Mouse (Mus musculus): ENCODE data around the gene Maml3. TPM values are rescaled to one million over a fixed set of nuclear protein-coding genes. Genes with fewer than 3 reads are reported as not detected.

Gene Maml3
- polyA plus RNA-seq, 1 experiment from 2014 or later = 3.6 TPM

- no peak overlapping the region for H3K4me2 ChIP-seq (ENCODE audit: low read depth, low read length)
- no peaks in the 10 kb centered on the region for H3K9me3 ChIP-seq (ENCODE audit: control insufficient read depth, low read length)
- no peaks in the 10 kb centered on the region for H3K4me1 ChIP-seq (ENCODE audit: control insufficient read depth, insufficient read depth, low read length)
- H3K27ac ChIP-seq (ENCODE audit: low read length) = no peak overlapping the region
- no peak overlapping the region for H3K4me3 ChIP-seq (ENCODE audit: low read length)
- ATAC-seq = no peak
- H3K9ac ChIP-seq (ENCODE audit: low read depth, low read length) = no peak overlapping the region
- 90% methylated on average over 10 of the region's 10 CpGs for WGBS
- no peaks in the 10 kb centered on the region for H3K36me3 ChIP-seq (ENCODE audit: control insufficient read depth, insufficient read depth, low read length)
- H3K27me3 ChIP-seq (replicated peaks; ENCODE audit: control insufficient read depth, insufficient read depth, low read length) = no peaks in the 10 kb centered on the region
Measured at GRCm38 (mm10) chr3:51762900-51763299, 342.0 kb downstream of the Maml3 start.

DNA sequence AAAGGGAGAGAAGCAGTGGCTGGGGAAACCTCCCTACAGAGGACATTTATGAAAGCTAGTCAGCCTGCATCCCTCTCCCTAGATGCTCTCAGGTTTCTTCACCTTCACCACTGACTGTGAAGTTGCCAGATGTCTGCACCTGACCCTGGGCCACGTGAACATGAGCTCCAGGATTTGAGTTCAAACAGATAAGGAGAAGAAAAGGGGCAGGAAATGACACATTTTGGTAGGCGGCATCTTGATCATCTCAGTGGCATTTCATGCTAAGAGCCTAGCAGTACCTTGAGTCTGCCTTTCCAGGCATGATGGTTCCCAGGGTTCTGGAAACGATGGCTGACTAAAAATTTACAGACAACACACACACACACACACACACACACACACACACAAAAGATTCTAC is 345.3 kb downstream of the Maml3 start:
- H3K9me3 ChIP-seq (ENCODE audit: control insufficient read depth, low read length) = no peaks in the 10 kb centered on the region
- H3K4me1 ChIP-seq (ENCODE audit: control insufficient read depth, insufficient read depth, low read length) = 0 out of 2 replicates have a peak, but pooled peaks cover 3% of the 10 kb centered on the region
- no peaks in the 10 kb centered on the region for H3K27me3 ChIP-seq (replicated peaks; ENCODE audit: control insufficient read depth, insufficient read depth, low read length)
- no peaks in the 10 kb centered on the region for H3K36me3 ChIP-seq (ENCODE audit: control insufficient read depth, insufficient read depth, low read length)
- H3K4me3 ChIP-seq (ENCODE audit: low read length) = no peak overlapping the region
- no peak overlapping the region for H3K4me2 ChIP-seq (ENCODE audit: low read depth, low read length)
- H3K27ac ChIP-seq (ENCODE audit: low read length) = no peak overlapping the region
- no peak for ATAC-seq
- 70% methylated on average over 3 of the region's 3 CpGs for WGBS
- H3K9ac ChIP-seq (ENCODE audit: low read depth, low read length) = no peak overlapping the region

DNA sequence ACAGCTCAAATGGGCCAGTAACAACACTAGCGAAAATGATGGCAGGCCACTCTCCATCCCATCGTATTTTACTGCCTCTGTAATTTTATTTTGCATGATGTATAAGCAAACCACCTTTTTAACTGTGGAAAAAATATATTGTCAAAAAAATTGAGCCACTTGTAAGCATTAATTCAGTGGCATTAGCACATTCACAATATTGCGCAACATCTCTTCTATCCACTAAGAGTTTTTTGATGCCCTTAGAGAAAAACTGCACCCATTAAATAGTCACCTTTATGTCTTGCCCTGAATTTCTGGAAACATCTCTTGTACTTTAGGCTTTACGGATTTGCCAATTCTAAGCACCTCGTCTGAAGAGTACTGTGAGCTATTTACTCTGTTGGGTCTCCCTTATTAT is 347.8 kb downstream of the Maml3 start:
- Histone ChIP-seq H3K9ac (ENCODE audit: low read depth, low read length) (no peak overlapping the region), H3K27ac (ENCODE audit: low read length) (no peak overlapping the region), H3K4me2 (ENCODE audit: low read depth, low read length) (no peak overlapping the region), H3K4me1 (ENCODE audit: control insufficient read depth, insufficient read depth, low read length) (0 out of 2 replicates have a peak, but pooled peaks cover 3% of the 10 kb centered on the region), H3K36me3 (ENCODE audit: control insufficient read depth, insufficient read depth, low read length) (no peaks in the 10 kb centered on the region), H3K9me3 (ENCODE audit: control insufficient read depth, low read length) (no peaks in the 10 kb centered on the region), H3K4me3 (ENCODE audit: low read length) (no peak overlapping the region), H3K27me3 (replicated peaks; ENCODE audit: control insufficient read depth, insufficient read depth, low read length) (no peaks in the 10 kb centered on the region)
- 93% methylated on average over 5 of the region's 5 CpGs for WGBS
- ATAC-seq = no peak

DNA sequence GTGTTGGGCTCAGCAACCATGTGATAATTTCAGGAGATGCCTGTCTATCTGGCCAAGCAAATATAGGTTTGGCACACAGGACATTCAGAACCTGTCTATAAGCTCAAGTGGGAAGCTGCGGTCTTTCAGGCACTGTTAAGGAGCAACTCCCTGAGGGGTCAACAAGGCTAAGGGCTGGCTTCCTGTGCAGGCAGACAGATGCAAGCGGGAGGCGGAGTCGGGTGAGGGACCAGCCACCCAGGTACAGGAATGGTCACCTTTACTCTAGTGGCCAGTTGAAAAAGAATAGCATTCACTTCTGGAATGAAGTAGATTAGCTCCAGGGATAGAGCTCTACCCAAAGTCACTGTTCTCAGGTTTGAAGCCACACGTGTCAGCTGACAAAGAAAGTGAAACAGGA is 348.6 kb downstream of the Maml3 start:
- no peak for ATAC-seq
- WGBS = 67% methylated on average over 5 of the region's 5 CpGs
- H3K4me3 ChIP-seq (ENCODE audit: low read length) = no peak overlapping the region

GRCm38 (mm10) chr3:51753262-51753661 is 351.6 kb downstream of the Maml3 start:
- Histone ChIP-seq H3K27ac (ENCODE audit: low read length) (no peak overlapping the region), H3K4me1 (ENCODE audit: control insufficient read depth, insufficient read depth, low read length) (peaks cover 18% of the 10 kb centered on the region), H3K9ac (ENCODE audit: low read depth, low read length) (no peak overlapping the region), H3K36me3 (ENCODE audit: control insufficient read depth, insufficient read depth, low read length) (no peaks in the 10 kb centered on the region), H3K9me3 (ENCODE audit: control insufficient read depth, low read length) (no peaks in the 10 kb centered on the region), H3K27me3 (replicated peaks; ENCODE audit: control insufficient read depth, insufficient read depth, low read length) (no peaks in the 10 kb centered on the region), H3K4me3 (ENCODE audit: low read length) (no peak overlapping the region), H3K4me2 (ENCODE audit: low read depth, low read length) (no peak overlapping the region)
- ATAC-seq = no peak
- 60% methylated on average over 5 of the region's 5 CpGs for WGBS

More for the DNA sequence above, 348.6 kb downstream of the Maml3 start:
- Histone ChIP-seq H3K36me3 (ENCODE audit: control insufficient read depth, insufficient read depth, low read length) (no peaks in the 10 kb centered on the region), H3K4me2 (ENCODE audit: low read depth, low read length) (no peak overlapping the region), H3K9me3 (ENCODE audit: control insufficient read depth, low read length) (no peaks in the 10 kb centered on the region), H3K27ac (ENCODE audit: low read length) (no peak overlapping the region), H3K27me3 (replicated peaks; ENCODE audit: control insufficient read depth, insufficient read depth, low read length) (no peaks in the 10 kb centered on the region), H3K9ac (ENCODE audit: low read depth, low read length) (no peak overlapping the region), H3K4me1 (ENCODE audit: control insufficient read depth, insufficient read depth, low read length) (0 out of 2 replicates have a peak, but pooled peaks cover 3% of the 10 kb centered on the region)

- WGBS = 80% methylated on average over 12 of the region's 12 CpGs
- no peaks in the 10 kb centered on the region for H3K9me3 ChIP-seq (ENCODE audit: control insufficient read depth, low read length)
- H3K4me3 ChIP-seq (ENCODE audit: low read length) = no peak overlapping the region
- ATAC-seq = no peak
- H3K27ac ChIP-seq (ENCODE audit: low read length) = no peak overlapping the region
- no peak overlapping the region for H3K9ac ChIP-seq (ENCODE audit: low read depth, low read length)
- no peaks in the 10 kb centered on the region for H3K27me3 ChIP-seq (replicated peaks; ENCODE audit: control insufficient read depth, insufficient read depth, low read length)
- H3K4me1 ChIP-seq (ENCODE audit: control insufficient read depth, insufficient read depth, low read length) = peaks cover 18% of the 10 kb centered on the region
- no peaks in the 10 kb centered on the region for H3K36me3 ChIP-seq (ENCODE audit: control insufficient read depth, insufficient read depth, low read length)
- H3K4me2 ChIP-seq (ENCODE audit: low read depth, low read length) = no peak overlapping the region
Measured at GRCm38 (mm10) chr3:51751440-51751839, 353.4 kb downstream of the Maml3 start.

GRCm38 (mm10) chr3:51749812-51750481 is 354.9 kb downstream of the Maml3 start:
- H3K4me3 ChIP-seq (ENCODE audit: low read length) = no peak overlapping the region
- WGBS = 35% methylated on average over 8 of the region's 8 CpGs
- H3K9ac ChIP-seq (ENCODE audit: low read depth, low read length) = peak overlapping the region; percentile 21; the same call in 1 of the 2 replicates
- no peaks in the 10 kb centered on the region for H3K9me3 ChIP-seq (ENCODE audit: control insufficient read depth, low read length)
- H3K36me3 ChIP-seq (ENCODE audit: control insufficient read depth, insufficient read depth, low read length) = no peaks in the 10 kb centered on the region
- peak; percentile 86 for ATAC-seq
- H3K4me2 ChIP-seq (ENCODE audit: low read depth, low read length) = 0 out of 2 replicates have a peak overlapping the region, but pooled peaks have one; percentile 6
- peak overlapping the region; percentile 77 for H3K27ac ChIP-seq (ENCODE audit: low read length)
- H3K27me3 ChIP-seq (replicated peaks; ENCODE audit: control insufficient read depth, insufficient read depth, low read length) = no peaks in the 10 kb centered on the region
- peaks cover 15% of the 10 kb centered on the region for H3K4me1 ChIP-seq (ENCODE audit: control insufficient read depth, insufficient read depth, low read length)

DNA sequence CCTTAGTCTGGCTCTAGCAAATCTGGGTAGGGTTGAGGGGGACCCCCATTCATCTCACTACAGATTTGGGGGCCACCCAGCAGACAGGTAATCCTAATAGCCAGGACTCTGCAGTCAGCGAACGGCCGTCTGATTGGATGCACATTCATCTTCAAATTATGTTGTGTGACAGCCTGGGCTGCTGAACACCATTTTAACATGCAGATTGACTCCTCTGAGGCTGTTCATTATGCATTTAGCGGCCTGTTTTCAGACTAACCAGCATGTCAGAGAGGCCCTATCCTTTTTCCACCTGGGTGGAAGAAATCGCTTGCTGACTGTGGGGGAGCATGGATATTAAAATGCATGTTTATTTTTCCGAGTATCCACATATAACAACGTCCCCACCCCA is 355.5 kb downstream of the Maml3 start:
- no peaks in the 10 kb centered on the region for H3K27me3 ChIP-seq (replicated peaks; ENCODE audit: control insufficient read depth, insufficient read depth, low read length)
- no peak overlapping the region for H3K4me3 ChIP-seq (ENCODE audit: low read length)
- 41% methylated on average over 7 of the region's 7 CpGs for WGBS
- no peak for ATAC-seq
- H3K9me3 ChIP-seq (ENCODE audit: control insufficient read depth, low read length) = no peaks in the 10 kb centered on the region
- H3K4me1 ChIP-seq (ENCODE audit: control insufficient read depth, insufficient read depth, low read length) = peaks cover 20% of the 10 kb centered on the region
- H3K9ac ChIP-seq (ENCODE audit: low read depth, low read length) = peak overlapping the region; percentile 21; the same call in 1 of the 2 replicates
- no peaks in the 10 kb centered on the region for H3K36me3 ChIP-seq (ENCODE audit: control insufficient read depth, insufficient read depth, low read length)
- peak overlapping the region; percentile 77 for H3K27ac ChIP-seq (ENCODE audit: low read length)
- 0 out of 2 replicates have a peak overlapping the region, but pooled peaks have one; percentile 6 for H3K4me2 ChIP-seq (ENCODE audit: low read depth, low read length)

DNA sequence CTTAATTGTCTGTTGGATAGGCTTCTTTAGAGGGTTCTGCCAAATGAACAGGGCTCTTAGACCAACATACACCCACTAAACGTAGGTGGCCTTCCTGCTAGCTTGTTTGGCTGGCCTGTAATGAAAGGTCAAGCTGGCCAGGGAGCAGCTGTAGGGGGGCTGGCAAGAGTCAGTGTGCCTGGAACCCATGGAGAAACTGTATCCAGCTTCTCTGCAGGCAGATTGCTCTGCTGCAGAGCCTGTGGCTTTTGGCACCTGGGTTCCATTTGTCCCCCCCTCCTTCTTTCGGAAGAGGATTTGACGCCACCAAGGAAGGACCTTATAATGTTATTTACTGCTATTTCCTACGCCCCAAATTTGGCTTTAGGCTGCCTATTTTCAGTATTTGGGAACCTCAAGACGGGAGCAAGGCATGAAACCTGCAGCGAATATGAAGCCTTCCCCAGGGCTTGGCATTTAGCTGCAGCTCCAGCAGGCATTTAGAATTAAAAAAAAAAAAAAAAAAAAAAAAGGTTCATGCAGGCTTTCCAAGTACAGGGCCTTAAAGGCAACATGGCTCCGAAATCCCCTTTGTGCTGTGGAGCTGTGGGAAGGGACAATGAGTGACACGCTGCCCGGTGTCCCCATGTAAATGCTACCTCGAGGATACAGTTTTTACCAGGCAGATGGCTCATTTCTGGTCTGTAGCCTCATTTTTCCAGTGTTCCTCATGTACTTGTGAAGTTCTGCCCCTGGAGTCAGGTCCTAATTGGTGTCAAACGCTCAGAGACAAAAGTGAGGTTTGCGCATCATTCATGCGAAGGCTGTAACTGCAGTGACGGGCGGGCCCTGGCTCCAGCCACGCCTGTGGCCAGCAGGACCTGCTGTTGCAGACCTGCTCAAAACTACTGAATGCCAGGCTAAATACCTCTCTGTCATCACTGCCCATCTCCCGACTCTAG is 356.2 kb downstream of the Maml3 start:
- H3K27ac ChIP-seq (ENCODE audit: low read length) = peak overlapping the region; percentile 77; the same call in 1 of the 2 replicates
- no peak for ATAC-seq
- no peaks in the 10 kb centered on the region for H3K27me3 ChIP-seq (replicated peaks; ENCODE audit: control insufficient read depth, insufficient read depth, low read length)
- no peak overlapping the region for H3K4me2 ChIP-seq (ENCODE audit: low read depth, low read length)
- no peaks in the 10 kb centered on the region for H3K9me3 ChIP-seq (ENCODE audit: control insufficient read depth, low read length)
- H3K9ac ChIP-seq (ENCODE audit: low read depth, low read length) = 0 out of 2 replicates have a peak overlapping the region, but pooled peaks have one; percentile 5
- WGBS = 78% methylated on average over 17 of the region's 17 CpGs
- no peaks in the 10 kb centered on the region for H3K36me3 ChIP-seq (ENCODE audit: control insufficient read depth, insufficient read depth, low read length)
- no peak overlapping the region for H3K4me3 ChIP-seq (ENCODE audit: low read length)
- peaks cover 20% of the 10 kb centered on the region for H3K4me1 ChIP-seq (ENCODE audit: control insufficient read depth, insufficient read depth, low read length)

Measured in intestine, embryonic 16.5 days (tissue).